Mouse (Mus musculus): ENCODE measurements around the gene Cers2. TPM values are rescaled to one million over a fixed set of nuclear protein-coding genes. Genes with fewer than 3 reads are reported as not detected.

Cers2 gene
- polyA plus RNA-seq, 1 experiment from 2014 or later: 109 TPM

DNA sequence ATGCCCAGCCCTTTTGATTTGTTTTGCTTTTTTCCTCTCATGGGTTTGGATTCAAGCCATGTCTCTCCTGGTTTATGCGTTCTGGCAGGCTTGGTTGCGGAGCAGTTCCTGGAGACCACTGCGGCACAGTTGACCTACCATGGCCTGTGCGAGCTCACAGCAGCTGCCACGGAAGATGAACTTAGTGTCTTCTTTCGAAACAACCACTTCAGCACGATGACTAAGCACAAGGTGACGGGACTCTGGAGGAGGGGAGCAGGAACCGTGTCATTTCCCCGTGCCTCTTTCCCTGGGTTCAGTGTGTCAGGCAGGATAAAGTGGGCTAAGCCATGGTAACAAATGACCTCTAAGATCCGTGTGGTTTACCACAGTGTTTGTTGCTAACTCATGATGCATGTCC lies 21.1 kb upstream of the Cers2 start:
- Histone ChIP-seq H3K4me1 (replicated peaks; ENCODE audit: control insufficient read depth, insufficient read depth, low read length) (no peaks in the 10 kb centered on the region), H3K4me2 (replicated peaks; ENCODE audit: low read depth) (no peak overlapping the region), H3K9me3 (ENCODE audit: control insufficient read depth) (no peaks in the 10 kb centered on the region), H3K4me3 (ENCODE audit: low read depth, low read length) (no peak overlapping the region), H3K9ac (ENCODE audit: low read depth, low read length) (no peak overlapping the region), H3K27ac (ENCODE audit: low read depth, low read length) (peak overlapping the region; percentile 42), H3K36me3 (ENCODE audit: control insufficient read depth, insufficient read depth) (peaks cover 32% of the 10 kb centered on the region), H3K27me3 (replicated peaks; ENCODE audit: control insufficient read depth, insufficient read depth, low read length) (no peaks in the 10 kb centered on the region)
- 62% methylated on average over 11 of the region's 11 CpGs for WGBS
- no peak for TF ChIP-seq CTCF (IDR thresholded peaks at IDR 0.05; ENCODE audit: low read depth)
- no peak for ATAC-seq

DNA sequence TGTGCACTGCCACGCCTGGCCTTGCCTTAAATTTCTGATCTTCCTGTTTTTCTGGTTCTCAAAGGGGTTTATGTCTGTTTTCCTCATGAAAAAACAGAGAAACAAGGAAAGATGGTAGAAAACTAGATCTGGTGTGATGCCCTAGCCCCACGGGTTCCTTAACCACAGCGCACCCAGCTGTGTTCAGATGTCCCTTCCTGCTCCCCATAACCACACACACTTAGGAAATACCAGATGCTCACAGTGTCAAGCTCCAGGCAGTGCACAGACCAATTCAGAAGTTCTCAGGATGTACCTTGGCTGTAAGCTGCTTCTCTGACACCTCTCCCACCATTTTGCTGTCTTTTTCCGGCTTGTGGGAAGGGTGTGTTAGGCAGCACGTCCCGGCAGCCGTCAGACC lies 20.3 kb upstream of the Cers2 start:
- Histone ChIP-seq H3K36me3 (ENCODE audit: control insufficient read depth, insufficient read depth) (peaks cover 27% of the 10 kb centered on the region), H3K27me3 (replicated peaks; ENCODE audit: control insufficient read depth, insufficient read depth, low read length) (no peaks in the 10 kb centered on the region), H3K4me2 (replicated peaks; ENCODE audit: low read depth) (no peak overlapping the region), H3K9ac (ENCODE audit: low read depth, low read length) (no peak overlapping the region), H3K4me3 (ENCODE audit: low read depth, low read length) (no peak overlapping the region), H3K4me1 (replicated peaks; ENCODE audit: control insufficient read depth, insufficient read depth, low read length) (no peaks in the 10 kb centered on the region), H3K9me3 (ENCODE audit: control insufficient read depth) (no peaks in the 10 kb centered on the region), H3K27ac (ENCODE audit: low read depth, low read length) (peak overlapping the region; percentile 42)
- no peak for TF ChIP-seq CTCF (IDR thresholded peaks at IDR 0.05; ENCODE audit: low read depth)
- WGBS: 75% methylated on average over 7 of the region's 7 CpGs
- ATAC-seq: no peak

DNA sequence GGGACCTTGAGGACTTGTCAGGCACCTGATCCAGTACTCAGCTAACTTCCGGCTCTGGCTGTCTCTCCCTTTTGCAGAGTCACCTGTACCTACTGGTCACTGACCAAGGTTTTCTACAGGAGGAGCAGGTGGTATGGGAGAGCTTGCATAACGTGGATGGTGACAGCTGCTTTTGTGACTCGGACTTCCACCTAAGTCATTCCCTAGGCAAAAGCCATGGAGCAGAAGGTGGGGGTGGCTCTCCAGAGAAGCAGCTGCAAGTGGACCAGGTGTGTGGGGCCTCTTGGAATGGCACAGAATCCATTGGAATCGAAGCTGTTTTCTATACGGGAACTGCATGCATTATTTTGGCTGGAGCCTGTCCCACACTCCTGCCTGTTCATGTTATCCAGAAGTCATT lies 19.9 kb upstream of the Cers2 start:
- Histone ChIP-seq H3K36me3 (ENCODE audit: control insufficient read depth, insufficient read depth) (peaks cover 24% of the 10 kb centered on the region), H3K27ac (ENCODE audit: low read depth, low read length) (peak overlapping the region; percentile 42), H3K4me1 (replicated peaks; ENCODE audit: control insufficient read depth, insufficient read depth, low read length) (no peaks in the 10 kb centered on the region), H3K27me3 (replicated peaks; ENCODE audit: control insufficient read depth, insufficient read depth, low read length) (no peaks in the 10 kb centered on the region), H3K4me3 (ENCODE audit: low read depth, low read length) (no peak overlapping the region), H3K9ac (ENCODE audit: low read depth, low read length) (no peak overlapping the region), H3K4me2 (replicated peaks; ENCODE audit: low read depth) (no peak overlapping the region), H3K9me3 (ENCODE audit: control insufficient read depth) (no peaks in the 10 kb centered on the region)
- TF ChIP-seq CTCF (IDR thresholded peaks at IDR 0.05; ENCODE audit: low read depth): no peak
- ATAC-seq: peak; percentile 29
- WGBS: 66% methylated on average over 5 of the region's 5 CpGs

DNA sequence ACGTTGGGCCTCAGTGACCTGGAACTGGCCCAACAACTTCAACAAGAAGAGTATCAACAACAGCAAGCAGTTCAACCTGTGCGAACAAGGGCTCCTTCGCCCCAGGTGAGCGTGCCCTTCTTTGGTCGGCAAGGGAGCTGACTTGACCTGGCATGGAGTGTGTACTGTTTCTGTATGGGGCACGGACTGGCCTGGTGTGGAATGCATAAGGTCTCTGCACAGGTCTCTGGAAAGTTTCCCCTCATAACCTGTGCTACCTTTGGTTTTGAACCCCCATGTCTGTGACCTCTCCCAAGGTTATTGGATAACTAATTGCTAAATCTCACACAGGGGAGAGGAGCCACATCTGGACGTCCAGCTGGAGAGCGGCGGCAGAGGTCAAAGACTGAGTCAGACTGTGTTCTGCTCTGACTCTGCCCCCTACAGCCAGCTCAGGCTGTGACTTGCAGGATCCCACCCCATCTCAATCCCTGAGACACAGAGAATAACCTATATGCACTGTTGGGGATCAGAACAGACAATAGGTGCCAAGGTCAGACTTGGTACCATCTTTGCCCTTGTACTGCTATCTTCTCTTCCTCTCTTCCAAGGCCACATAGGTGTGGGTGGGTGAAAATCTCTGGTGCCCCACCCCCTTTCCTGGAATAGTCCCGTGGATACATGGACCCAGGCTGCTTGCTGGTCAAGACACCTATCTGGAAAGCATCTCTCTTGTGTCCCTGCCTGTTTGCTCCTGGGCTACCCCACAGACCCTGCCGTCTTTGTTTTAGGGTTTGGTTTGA lies 19.1 kb upstream of the Cers2 start:
- no peak overlapping the region for H3K9ac ChIP-seq (ENCODE audit: low read depth, low read length)
- H3K9me3 ChIP-seq (ENCODE audit: control insufficient read depth): no peaks in the 10 kb centered on the region
- TF ChIP-seq CTCF (IDR thresholded peaks at IDR 0.05; ENCODE audit: low read depth): 0 out of 2 replicates have a peak, but pooled peaks have one; percentile 3
- no peaks in the 10 kb centered on the region for H3K4me1 ChIP-seq (replicated peaks; ENCODE audit: control insufficient read depth, insufficient read depth, low read length)
- no peak overlapping the region for H3K4me3 ChIP-seq (ENCODE audit: low read depth, low read length)
- no peak for ATAC-seq
- no peak overlapping the region for H3K4me2 ChIP-seq (replicated peaks; ENCODE audit: low read depth)
- WGBS: 73% methylated on average over 11 of the region's 11 CpGs
- no peaks in the 10 kb centered on the region for H3K27me3 ChIP-seq (replicated peaks; ENCODE audit: control insufficient read depth, insufficient read depth, low read length)
- no peak overlapping the region for H3K27ac ChIP-seq (ENCODE audit: low read depth, low read length)
- H3K36me3 ChIP-seq (ENCODE audit: control insufficient read depth, insufficient read depth): peaks cover 21% of the 10 kb centered on the region

DNA sequence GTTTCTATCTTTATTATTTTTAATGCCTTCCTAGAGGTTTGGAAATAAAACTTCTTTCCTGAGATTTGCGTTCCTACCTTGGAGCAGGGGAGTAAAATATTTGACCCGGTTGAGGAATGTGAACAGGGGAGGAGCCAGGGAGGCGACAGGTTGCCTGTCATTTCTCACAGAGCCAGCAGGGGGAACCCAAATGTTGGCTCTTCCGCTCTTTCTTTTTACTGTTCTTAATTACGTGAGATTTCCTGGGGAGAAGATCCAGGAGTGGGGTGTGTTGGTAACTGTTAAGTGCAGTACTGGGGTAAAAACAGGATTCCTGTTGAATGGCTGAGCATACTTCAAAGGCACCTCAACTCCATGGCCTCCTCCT lies 18.5 kb upstream of the Cers2 start:
- peak; percentile 80 for TF ChIP-seq CTCF (IDR thresholded peaks at IDR 0.05; ENCODE audit: low read depth)
- Histone ChIP-seq H3K36me3 (ENCODE audit: control insufficient read depth, insufficient read depth) (peaks cover 18% of the 10 kb centered on the region), H3K9ac (ENCODE audit: low read depth, low read length) (no peak overlapping the region), H3K4me1 (replicated peaks; ENCODE audit: control insufficient read depth, insufficient read depth, low read length) (no peaks in the 10 kb centered on the region), H3K27me3 (replicated peaks; ENCODE audit: control insufficient read depth, insufficient read depth, low read length) (no peaks in the 10 kb centered on the region), H3K9me3 (ENCODE audit: control insufficient read depth) (no peaks in the 10 kb centered on the region), H3K27ac (ENCODE audit: low read depth, low read length) (no peak overlapping the region), H3K4me3 (ENCODE audit: low read depth, low read length) (no peak overlapping the region), H3K4me2 (replicated peaks; ENCODE audit: low read depth) (no peak overlapping the region)
- 9% methylated on average over 5 of the region's 5 CpGs for WGBS
- ATAC-seq: no peak

DNA sequence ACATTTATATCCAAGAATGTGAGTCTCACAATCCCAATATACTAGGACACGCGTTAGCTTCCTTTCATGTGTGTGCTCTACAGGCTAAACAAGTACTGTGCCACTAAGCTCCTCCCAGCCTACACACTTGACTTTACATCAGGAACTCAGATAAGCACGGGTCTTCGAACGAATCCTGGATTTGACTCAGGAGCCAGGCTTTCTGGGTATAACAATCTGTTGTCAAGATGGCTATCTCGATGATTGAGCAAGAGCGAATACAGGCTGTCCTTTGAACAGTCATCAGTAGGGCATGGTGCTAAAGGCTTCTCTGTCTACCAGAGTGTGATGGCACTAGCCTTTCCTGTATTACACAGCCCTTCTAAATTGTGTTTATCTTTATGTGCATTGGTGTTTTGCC lies 16.6 kb upstream of the Cers2 start:
- no peaks in the 10 kb centered on the region for H3K9me3 ChIP-seq (ENCODE audit: control insufficient read depth)
- peak; percentile 73 for ATAC-seq
- no peaks in the 10 kb centered on the region for H3K27me3 ChIP-seq (replicated peaks; ENCODE audit: control insufficient read depth, insufficient read depth, low read length)
- H3K4me3 ChIP-seq (ENCODE audit: low read depth, low read length): no peak overlapping the region
- 39% methylated on average over 7 of the region's 7 CpGs for WGBS
- peaks cover 15% of the 10 kb centered on the region for H3K36me3 ChIP-seq (ENCODE audit: control insufficient read depth, insufficient read depth)
- no peak overlapping the region for H3K9ac ChIP-seq (ENCODE audit: low read depth, low read length)
- H3K27ac ChIP-seq (ENCODE audit: low read depth, low read length): peak overlapping the region; percentile 46
- no peak for TF ChIP-seq CTCF (IDR thresholded peaks at IDR 0.05; ENCODE audit: low read depth)
- no peaks in the 10 kb centered on the region for H3K4me1 ChIP-seq (replicated peaks; ENCODE audit: control insufficient read depth, insufficient read depth, low read length)
- H3K4me2 ChIP-seq (replicated peaks; ENCODE audit: low read depth): no peak overlapping the region

Data from intestine, postnatal 0 days (tissue).